Mouse (Mus musculus) heart, postnatal 0 days (tissue): Measurements from ENCODE around the gene Slc35f1. TPM values are rescaled to one million over a fixed set of nuclear protein-coding genes. Genes with fewer than 3 reads are reported as not detected.

Experiments
- ATAC-seq: fragments of 200-750 bp; cut with Nextera tagmentation; 2 replicates; pipeline ENCODE4 v1.8.0; 2017; ENCODE audit warnings: low read depth, moderate number of reproducible peaks, moderate library complexity; ENCODE audit not compliant: insufficient read depth
- DNase-seq: peaks from one replicate; pipeline ENCODE4 v3.0.0-alpha.2; 2016; ENCODE audit warnings: low spot score
- H3K27ac ChIP-seq: fragments of 300-500 bp; sonication (generic); 2 replicates; pipeline ENCODE4 v1.5.1; 2014; ENCODE audit warnings: low read depth, mild to moderate bottlenecking
- H3K27me3 ChIP-seq: fragments of 300-500 bp; sonication (generic); 2 replicates; pipeline ENCODE4 v1.6.1; 2014; ENCODE audit warnings: low read length, mixed read lengths; ENCODE audit not compliant: control insufficient read depth, insufficient read depth
- H3K36me3 ChIP-seq: fragments of 300-500 bp; sonication (generic); replicated peaks from 2 replicates; pipeline ENCODE4 v1.6.1; 2014; ENCODE audit warnings: low read length, mixed read lengths; ENCODE audit not compliant: control insufficient read depth, insufficient read depth
- H3K4me1 ChIP-seq: fragments of 300-500 bp; sonication (generic); 2 replicates; pipeline ENCODE4 v1.6.1; 2014; ENCODE audit warnings: antibody characterized with exemption; ENCODE audit not compliant: control insufficient read depth, insufficient read depth
- H3K4me2 ChIP-seq: fragments of 300-500 bp; sonication (generic); 2 replicates; pipeline ENCODE4 v1.6.1; 2014; ENCODE audit warnings: low read depth, mild to moderate bottlenecking, low read length, moderate library complexity
- H3K4me3 ChIP-seq: fragments of 300-500 bp; sonication (generic); 2 replicates; pipeline ENCODE4 v1.5.1; 2014; ENCODE audit warnings: low read depth, low read length
- H3K9ac ChIP-seq: fragments of 300-500 bp; sonication (generic); replicated peaks from 2 replicates; pipeline ENCODE4 v1.6.1; 2014; ENCODE audit warnings: low read depth, low read length, mixed read lengths
- H3K9me3 ChIP-seq: fragments of 300-500 bp; sonication (generic); replicated peaks from 2 replicates; pipeline ENCODE4 v1.6.1; 2016; ENCODE audit warnings: low read length; ENCODE audit not compliant: control insufficient read depth
- CTCF ChIP-seq: IDR thresholded peaks from 2 replicates; pipeline ENCODE4 v1.5.1; 2016; ENCODE audit warnings: antibody characterized with exemption, control low read depth, low read depth
- EP300 ChIP-seq: IDR thresholded peaks from 2 replicates; pipeline ENCODE4 v1.6.1; 2016; ENCODE audit warnings: antibody characterized with exemption, low read depth
- WGBS: fragments of 180-500 bp; shearing (Covaris S2); extraction: QIAGEN DNeasy Blood & Tissue Kit; methylation state at CpG from one replicate; pipeline ENCODE4 v1.1.7; 2014; 5-methylcytosine and 5-hydroxymethylcytosine counted together
- polyA plus RNA-seq: library from polyadenylated mRNA; unstranded; fragments of >200 nt; fragmentation: Nextera tagmentation; extraction: Ambion mirVana; gene quantifications from 2 replicates; pipeline ENCODE4 v1.2.1, GENCODE M21; 2015
- total RNA-seq: library from RNA; depleted of rRNA; stranded (reverse); fragments of >200 nt; gene quantifications from 2 replicates; pipeline ENCODE4 v1.2.3, GENCODE M21; 2014; ENCODE audit warnings: low replicate concordance

The Slc35f1 gene
- total and polyA plus RNA-seq, 2 experiments from 2014 or later: 0.57 to 3.1 TPM

GRCm38 (mm10) chr10:52758589-52758988 is 68.3 kb downstream of the Slc35f1 start:
- DNase-seq (peak; percentile 26), ATAC-seq (no peak)

GRCm38 (mm10) chr10:52760527-52760926 is 70.2 kb downstream of the Slc35f1 start:
- no peak for ATAC-seq
- no peaks in the 10 kb centered on the region for H3K4me1 ChIP-seq
- no peak overlapping the region for H3K4me2 ChIP-seq
- no peaks in the 10 kb centered on the region for H3K36me3 ChIP-seq
- H3K4me3 ChIP-seq: no peak overlapping the region
- no peak overlapping the region for H3K9ac ChIP-seq
- no peak for DNase-seq
- no peaks in the 10 kb centered on the region for H3K27me3 ChIP-seq
- H3K9me3 ChIP-seq: no peaks in the 10 kb centered on the region
- TF ChIP-seq CTCF: no peak
- no peak for TF ChIP-seq EP300
- H3K27ac ChIP-seq: no peak overlapping the region
- WGBS: 91% methylated on average over 1 of the region's 1 CpGs

More at GRCm38 (mm10) chr10:52758589-52758988, 68.3 kb downstream of the Slc35f1 start:
- Histone ChIP-seq H3K27me3 (no peaks in the 10 kb centered on the region), H3K9ac (no peak overlapping the region), H3K4me2 (no peak overlapping the region), H3K27ac (no peak overlapping the region), H3K36me3 (no peaks in the 10 kb centered on the region), H3K4me1 (no peaks in the 10 kb centered on the region), H3K4me3 (no peak overlapping the region), H3K9me3 (no peaks in the 10 kb centered on the region)
- WGBS: 32% methylated on average over 4 of the region's 4 CpGs
- TF ChIP-seq EP300 (no peak), CTCF (peak; percentile 55)

- TF ChIP-seq CTCF (no peak), EP300 (no peak)
- H3K4me1 ChIP-seq: no peaks in the 10 kb centered on the region
- no peaks in the 10 kb centered on the region for H3K36me3 ChIP-seq
- H3K4me3 ChIP-seq: no peak overlapping the region
- H3K27ac ChIP-seq: no peak overlapping the region
- no peak for ATAC-seq
- 72% methylated on average over 4 of the region's 4 CpGs for WGBS
- no peak overlapping the region for H3K4me2 ChIP-seq
- no peak for DNase-seq
- H3K9me3 ChIP-seq: no peaks in the 10 kb centered on the region
- H3K27me3 ChIP-seq: no peaks in the 10 kb centered on the region
- no peak overlapping the region for H3K9ac ChIP-seq
These were observed 89.7 kb downstream of the Slc35f1 start for GRCm38 (mm10) chr10:52779926-52780485.

GRCm38 (mm10) chr10:52787075-52787474 is 96.7 kb downstream of the Slc35f1 start:
- no peak overlapping the region for H3K9ac ChIP-seq
- 75% methylated on average over 2 of the region's 2 CpGs for WGBS
- H3K27ac ChIP-seq: no peak overlapping the region
- no peak overlapping the region for H3K4me2 ChIP-seq
- H3K27me3 ChIP-seq: no peaks in the 10 kb centered on the region
- ATAC-seq: no peak
- no peaks in the 10 kb centered on the region for H3K4me1 ChIP-seq
- no peak for TF ChIP-seq CTCF
- no peak for TF ChIP-seq EP300
- H3K4me3 ChIP-seq: no peak overlapping the region
- DNase-seq: no peak
- no peaks in the 10 kb centered on the region for H3K36me3 ChIP-seq
- no peaks in the 10 kb centered on the region for H3K9me3 ChIP-seq

- Histone ChIP-seq H3K27ac (no peak overlapping the region), H3K36me3 (no peaks in the 10 kb centered on the region), H3K9ac (no peak overlapping the region), H3K4me1 (no peaks in the 10 kb centered on the region), H3K9me3 (no peaks in the 10 kb centered on the region), H3K4me2 (no peak overlapping the region), H3K27me3 (no peaks in the 10 kb centered on the region), H3K4me3 (no peak overlapping the region)
- TF ChIP-seq CTCF: no peak
- no peak for TF ChIP-seq EP300
- DNase-seq (no peak), ATAC-seq (no peak)
- 75% methylated on average over 6 of the region's 6 CpGs for WGBS
These were observed 101.2 kb downstream of the Slc35f1 start for GRCm38 (mm10) chr10:52791560-52791959.

GRCm38 (mm10) chr10:52797454-52797853 is 107.1 kb downstream of the Slc35f1 start:
- 62% methylated on average over 4 of the region's 4 CpGs for WGBS
- TF ChIP-seq CTCF (no peak), EP300 (no peak)
- H3K27me3 ChIP-seq: no peaks in the 10 kb centered on the region

More at GRCm38 (mm10) chr10:52797454-52797853, 107.1 kb downstream of the Slc35f1 start:
- Histone ChIP-seq H3K36me3 (no peaks in the 10 kb centered on the region), H3K4me2 (no peak overlapping the region), H3K4me1 (no peaks in the 10 kb centered on the region), H3K9me3 (no peaks in the 10 kb centered on the region), H3K4me3 (no peak overlapping the region), H3K27ac (no peak overlapping the region), H3K9ac (no peak overlapping the region)
- no peak for ATAC-seq
- DNase-seq: no peak
